Mouse (Mus musculus) olfactory bulb, adult 2 months (tissue): ENCODE measurements around the gene Nutf2.

ENCODE experiments used
- CTCF ChIP-seq: fragments of 200-500 bp; IDR thresholded peaks from 2 replicates; pipeline ENCODE4 v1.5.1; 2012; ENCODE audit warnings: low read depth, mild to moderate bottlenecking, low read length, moderate library complexity; ENCODE audit not compliant: insufficient read depth
- POLR2A ChIP-seq: fragments of 200-500 bp; IDR thresholded peaks from 2 replicates; pipeline ENCODE4 v1.6.1; 2012; ENCODE audit warnings: mild to moderate bottlenecking, low read depth, low read length, moderate library complexity; ENCODE audit not compliant: insufficient read depth

- TF ChIP-seq POLR2A (no peak), CTCF (no peak)
Measured at GRCm38 (mm10) chr8:105919390-105919789, 59.0 kb downstream of the Nutf2 start.
